Comparison of ENCODE assay signal across 8 mouse cellular contexts in the genomic region with DNA sequence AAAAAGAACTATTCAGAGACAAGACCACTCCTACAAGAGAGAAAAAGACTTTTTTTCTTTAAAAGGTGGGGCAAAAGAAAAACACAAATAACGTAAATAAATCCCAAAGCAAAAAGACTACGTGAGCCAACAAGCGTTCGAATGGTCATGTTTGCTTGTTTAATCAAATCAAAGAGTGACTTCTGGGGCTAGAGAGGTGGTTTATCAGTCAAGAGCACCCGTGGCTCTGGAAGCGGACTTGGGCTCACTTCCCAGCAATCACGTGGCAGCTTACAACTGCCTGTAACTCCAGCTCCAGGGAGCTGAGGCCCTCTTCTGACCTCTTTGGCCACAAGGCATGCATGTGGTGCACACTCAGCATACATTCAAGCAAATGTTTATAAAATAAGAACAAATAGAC. TPM values are rescaled to one million over a fixed set of nuclear protein-coding genes. Genes with fewer than 3 reads are reported as not detected.
DNase-seq lines count a peak whose midpoint lies in the region; ATAC-seq and TF ChIP-seq lines count a peak whose summit lies in the region.
"Had no signal": no experiment of that assay in that cellular context is flagged by ENCODE, and none has a peak within 500 bp of the region (broad histone marks: within the 10 kb centered on the region; RNA-seq: fewer than 3 reads in every experiment).

No protein-coding gene starts in this region.

- no peaks in the 10 kb centered on the region for H3K9me3 ChIP-seq in MEL (replicated peaks; ENCODE audit: insufficient read depth, low read length)
- H3K9me3 ChIP-seq in kidney, embryonic 16.5 days (ENCODE audit: low read length): no peaks in the 10 kb centered on the region
- no peaks in the 10 kb centered on the region for H3K9me3 ChIP-seq in midbrain, embryonic 10.5 days (replicated peaks)
- H3K9me3 ChIP-seq: embryonic facial prominence, embryonic 12.5 days had no signal

- peaks cover 0 to 24% of the 10 kb centered on the region in 2 experiments; a peak in 2 of 4 replicates for H3K36me3 ChIP-seq in MEL (ENCODE audit: control insufficient read depth in 1 of 2, insufficient read depth in 2 of 2, low read length in 2 of 2)
- H3K36me3 ChIP-seq in kidney, embryonic 16.5 days (ENCODE audit: insufficient read depth, low read length): no peaks in the 10 kb centered on the region
- no peaks in the 10 kb centered on the region for H3K36me3 ChIP-seq in macrophage (ENCODE audit: inconsistent target)
- H3K36me3 ChIP-seq in midbrain, embryonic 10.5 days: no peaks in the 10 kb centered on the region
- H3K36me3 ChIP-seq: embryonic facial prominence, embryonic 12.5 days had no signal

- peak overlapping the region; percentile 46 for H3K9ac ChIP-seq in MEL (ENCODE audit: control insufficient read depth, low read depth, low read length, poor library complexity, severe bottlenecking)
- H3K9ac ChIP-seq in kidney, embryonic 16.5 days (replicated peaks; ENCODE audit: low read length): no peak overlapping the region
- H3K9ac ChIP-seq: embryonic facial prominence, embryonic 12.5 days had no signal

- no peaks in the 10 kb centered on the region for H3K27me3 ChIP-seq in MEL (ENCODE audit: control insufficient read depth in 1 of 2, insufficient read depth in 2 of 2, low read length in 2 of 2)
- H3K27me3 ChIP-seq in kidney, embryonic 16.5 days (ENCODE audit: insufficient read depth, low read length): no peaks in the 10 kb centered on the region
- H3K27me3 ChIP-seq in midbrain, embryonic 10.5 days (ENCODE audit: low read depth, poor library complexity, severe bottlenecking): no peaks in the 10 kb centered on the region
- H3K27me3 ChIP-seq: embryonic facial prominence, embryonic 12.5 days had no signal

- peak; percentile 65; the same call in 1 of the 2 replicates for ATAC-seq in kidney, embryonic 16.5 days (ENCODE audit: low FRiP score, low TSS enrichment)

- TF ChIP-seq CTCF in MEL (IDR thresholded peaks at IDR 0.05 in 2 of 3, conservative IDR thresholded peaks at IDR 0.05 in 1 of 3; ENCODE audit: control insufficient read depth in 1 of 3, insufficient read depth in 1 of 3, low read depth in 2 of 3, low read length in 3 of 3, poor library complexity in 1 of 3, severe bottlenecking in 1 of 3): peak in 1 of 3 experiments; percentile 26; a peak in 2 of 6 replicates

- intact Hi-C loops in left cerebral cortex, postnatal 36 days (cut with DNase I): loop anchor here (5.0 kb wide), 1 partner anchor 79 kb away; no protein-coding TSS in a partner anchor

- no peak for TF ChIP-seq RAD21 in MEL (IDR thresholded peaks at IDR 0.05; ENCODE audit: low read depth, low read length)

- 0 out of 4 replicates have a peak, but pooled peaks of 1 of the 2 experiments have one; percentile 20 for TF ChIP-seq POLR2A in MEL (IDR thresholded peaks at IDR 0.05; ENCODE audit: control insufficient read depth in 1 of 2, insufficient read depth in 1 of 2, low read depth in 1 of 2, low read length in 2 of 2, poor library complexity in 1 of 2)

- H3K27ac ChIP-seq in MEL (ENCODE audit: control insufficient read depth, low read depth, low read length): peak overlapping the region; percentile 99
- no peak overlapping the region for H3K27ac ChIP-seq in kidney, embryonic 16.5 days (ENCODE audit: low read length)
- peak overlapping the region; percentile 17 for H3K27ac ChIP-seq in macrophage
- no peak overlapping the region for H3K27ac ChIP-seq in midbrain, embryonic 10.5 days (replicated peaks)
- H3K27ac ChIP-seq: embryonic facial prominence, embryonic 12.5 days had no signal

- peaks cover 15 to 30% of the 10 kb centered on the region in 2 experiments for H3K4me1 ChIP-seq in MEL (ENCODE audit: control insufficient read depth in 1 of 2, insufficient read depth in 2 of 2, low read length in 2 of 2)
- H3K4me1 ChIP-seq in kidney, embryonic 16.5 days (ENCODE audit: insufficient read depth, low read length): no peaks in the 10 kb centered on the region
- H3K4me1 ChIP-seq in midbrain, embryonic 10.5 days: no peaks in the 10 kb centered on the region; the same call in 1 of the 2 replicates
- H3K4me1 ChIP-seq: embryonic facial prominence, embryonic 12.5 days had no signal

- H3K4me3 ChIP-seq in MEL (ENCODE audit: control insufficient read depth in 1 of 2, insufficient read depth in 1 of 2, low read depth in 2 of 2, low read length in 2 of 2) (peak overlapping the region; percentile 13 to 21; a peak in 2 of 4 replicates), macrophage (ENCODE audit: inconsistent target) (no peak overlapping the region)
- no peak overlapping the region for H3K4me3 ChIP-seq in kidney, embryonic 16.5 days (ENCODE audit: low read length)
- H3K4me3 ChIP-seq in midbrain, embryonic 10.5 days: no peak overlapping the region
- H3K4me3 ChIP-seq: embryonic facial prominence, embryonic 12.5 days had no signal

- H3K79me2 ChIP-seq in MEL (ENCODE audit: control insufficient read depth, insufficient read depth, low read length, poor library complexity): no peaks in the 10 kb centered on the region
- no peaks in the 10 kb centered on the region for H3K79me2 ChIP-seq in macrophage (ENCODE audit: inconsistent target)

- no peak overlapping the region for H3K4me2 ChIP-seq in kidney, embryonic 16.5 days (replicated peaks; ENCODE audit: low read depth, low read length)
- H3K4me2 ChIP-seq: embryonic facial prominence, embryonic 12.5 days had no signal

- 50% methylated on average over 7 of the region's 7 CpGs for WGBS in kidney, embryonic 16.5 days
- WGBS in macrophage (ENCODE audit: missing documents): 34% methylated on average over 7 of the region's 7 CpGs
- 65% methylated on average over 7 of the region's 7 CpGs for WGBS in midbrain, embryonic 10.5 days

- TF ChIP-seq EP300 in MEL (IDR thresholded peaks at IDR 0.05; ENCODE audit: low read depth in 1 of 2, low read length in 2 of 2): peak; percentile 71 to 90

- DNase-seq in MEL (ENCODE audit: low read depth, low spot score): peak; percentile 94
- DNase-seq in adrenal gland, adult 2 months: peak; percentile 78
- peak; percentile 99 for DNase-seq in heart, adult 11 months
- no peak for DNase-seq in midbrain, embryonic 10.5 days (ENCODE audit: low spot score)
- no peak for DNase-seq in left cerebral cortex, postnatal 36 days (ENCODE audit: low spot score in 2 of 2)

TF ChIP-seq in MEL, 35 proteins besides CTCF, POLR2A, EP300 and RAD21 (continues in another document):
- TF ChIP-seq ETS1 (IDR thresholded peaks at IDR 0.05; ENCODE audit: low read depth, low read length) (peak; percentile 73; the same call in 1 of the 2 replicates), SMC3 (IDR thresholded peaks at IDR 0.05; ENCODE audit: low read depth, low read length) (no peak), RCOR1 (IDR thresholded peaks at IDR 0.05; ENCODE audit: low read depth, low read length) (peak; percentile 97), E2F4 (IDR thresholded peaks at IDR 0.05; ENCODE audit: borderline replicate concordance, low read depth, low read length) (no peak), MYC (IDR thresholded peaks at IDR 0.05; ENCODE audit: low read depth, low read length) (peak; percentile 91), GATA1 (IDR thresholded peaks at IDR 0.05; ENCODE audit: low read depth, low read length) (peak; percentile 90), ZNF384 (IDR thresholded peaks at IDR 0.05; ENCODE audit: low read depth, low read length) (0 out of 2 replicates have a peak, but pooled peaks have one; percentile 52)

RNA-seq across cellular contexts. Expression of gene Il10rb, which starts 35.4 kb away (rescaled TPM):
- total RNA-seq in MEL (2012; rRNA removed): 4.7 and 5.9 TPM in 2 replicates
- polyA plus RNA-seq in MEL (2012; ENCODE audit: insufficient read depth in 1 of 2, insufficient read length in 2 of 2, low read depth in 1 of 2, low replicate concordance in 2 of 2, missing spikeins in 1 of 2) (10 to 100 TPM in 1 of 2 experiments, not detected in 1; 14.6 TPM), macrophage (2018) (357 to 533 TPM (median 380 TPM) in 3 replicates)
- total RNA-seq in adrenal gland, adult 2 months (2021): 100 to 1,000 TPM; 255 to 258 TPM
- 97.1 and 107 TPM in 2 replicates for polyA plus RNA-seq in adrenal gland, adult 2 months (2012; rRNA removed)
- polyA plus RNA-seq in kidney, embryonic 16.5 days (2015; fragmentation: Nextera tagmentation; extraction: Ambion mirVana): 38.8 and 45.1 TPM in 2 replicates
- total RNA-seq in macrophage (2018; cell fraction: chromatin; rRNA removed): 100 to 1,000 TPM; 195 to 513 (median 266) TPM
- 100 to 1,000 TPM; 302 to 435 (median 372) TPM for total RNA-seq in macrophage (2018; cell fraction: cytosol; rRNA removed)
- 100 to 1,000 TPM; 321 to 683 (median 404) TPM for total RNA-seq in macrophage (2018; cell fraction: nucleus; rRNA removed)
- polyA plus RNA-seq in midbrain, embryonic 10.5 days (2016; fragmentation: Nextera tagmentation; extraction: Ambion mirVana): 6.9 and 8.9 TPM in 2 replicates
- 10 to 100 TPM in 1 of 2 experiments, 1 to 10 TPM in 1; 9.4 to 10.2 TPM for total RNA-seq in left cerebral cortex, postnatal 36 days (2021)

RNA-seq across cellular contexts. Expression of gene Ifnar1, which starts 43.7 kb away (rescaled TPM):
- 10.3 and 12.2 TPM in 2 replicates for total RNA-seq in MEL (2012; rRNA removed)
- polyA plus RNA-seq in MEL (2012; ENCODE audit: insufficient read depth in 1 of 2, insufficient read length in 2 of 2, low read depth in 1 of 2, low replicate concordance in 2 of 2, missing spikeins in 1 of 2) (10 to 100 TPM in 1 of 2 experiments, not detected in 1; 20.2 TPM), macrophage (2018) (64.7 to 104 TPM (median 89.0 TPM) in 3 replicates)
- total RNA-seq in adrenal gland, adult 2 months (2021): 10 to 100 TPM; 66.1 to 71.3 TPM
- polyA plus RNA-seq in adrenal gland, adult 2 months (2012; rRNA removed): 10.9 and 11.3 TPM in 2 replicates
- polyA plus RNA-seq in kidney, embryonic 16.5 days (2015; fragmentation: Nextera tagmentation; extraction: Ambion mirVana): 67.3 and 71.8 TPM in 2 replicates
- total RNA-seq in macrophage (2018; cell fraction: chromatin; rRNA removed): 100 to 1,000 TPM; 157 to 461 (median 270) TPM
- 100 to 1,000 TPM in 4 of 26 experiments, 10 to 100 TPM in 22; 61.9 to 145 (median 84.6) TPM for total RNA-seq in macrophage (2018; cell fraction: cytosol; rRNA removed)
- total RNA-seq in macrophage (2018; cell fraction: nucleus; rRNA removed): 100 to 1,000 TPM; 208 to 496 (median 273) TPM
- 52.0 and 55.8 TPM in 2 replicates for polyA plus RNA-seq in midbrain, embryonic 10.5 days (2016; fragmentation: Nextera tagmentation; extraction: Ambion mirVana)
- 10 to 100 TPM; 54.3 to 54.5 TPM for total RNA-seq in left cerebral cortex, postnatal 36 days (2021)

RNA-seq across cellular contexts. Expression of gene Gm21970, which starts 49.8 kb away (rescaled TPM):
- not detected in 2 replicates for total RNA-seq in MEL (2012; rRNA removed)
- polyA plus RNA-seq in MEL (2012; ENCODE audit: insufficient read depth in 1 of 2, insufficient read length in 2 of 2, low read depth in 1 of 2, low replicate concordance in 2 of 2, missing spikeins in 1 of 2): not detected
- total RNA-seq in adrenal gland, adult 2 months (2021): under 1 TPM in 1 of 2 experiments, not detected in 1; 0.69 TPM
- not detected in 2 replicates for polyA plus RNA-seq in adrenal gland, adult 2 months (2012; rRNA removed)
- polyA plus RNA-seq in kidney, embryonic 16.5 days (2015; fragmentation: Nextera tagmentation; extraction: Ambion mirVana): not detected in 2 replicates
- not detected for total RNA-seq in macrophage (2018; cell fraction: chromatin; rRNA removed)
- under 1 TPM in 8 of 26 experiments, not detected in 18; 0.23 to 0.80 (median 0.37) TPM for total RNA-seq in macrophage (2018; cell fraction: cytosol; rRNA removed)
- 1 to 10 TPM in 1 of 26 experiments, not detected in 25; 1.6 TPM for total RNA-seq in macrophage (2018; cell fraction: nucleus; rRNA removed)
- not detected in 3 replicates for polyA plus RNA-seq in macrophage (2018)
- polyA plus RNA-seq in midbrain, embryonic 10.5 days (2016; fragmentation: Nextera tagmentation; extraction: Ambion mirVana): not detected in 2 replicates
- not detected for total RNA-seq in left cerebral cortex, postnatal 36 days (2021)
- polyA plus RNA-seq: embryonic facial prominence, embryonic 12.5 days had no signal

Comparison
In these comparisons a context has a peak if more than half of its experiments do, and no peak if none do; other contexts are left out.
1. DNase-seq: peak in MEL (single experiment), adrenal gland, adult 2 months (single experiment) and heart, adult 11 months (single experiment); none in midbrain, embryonic 10.5 days (single experiment) and left cerebral cortex, postnatal 36 days (0 of 2).
2. H3K27ac ChIP-seq: peak in MEL (single experiment) and macrophage (single experiment); none in kidney, embryonic 16.5 days (single experiment) and midbrain, embryonic 10.5 days (single experiment).
3. H3K4me3 ChIP-seq: peak in MEL (2 of 2); none in kidney, embryonic 16.5 days (single experiment), macrophage (single experiment) and midbrain, embryonic 10.5 days (single experiment).